Mouse (Mus musculus) adrenal gland, postnatal 10 days (tissue): ENCODE results near the gene Whamm. TPM values are rescaled to one million over a fixed set of nuclear protein-coding genes. Genes with fewer than 3 reads are reported as not detected.
A peak's percentile ranks its signal among the peaks of the same experiment; 100 is the strongest.

Experiments
- DNase-seq: peaks from one replicate; pipeline ENCODE4 v3.0.0; 2021; ENCODE audit warnings: mixed read lengths
- total RNA-seq, 2 experiments: library from RNA; stranded (reverse); gene quantifications; 2 replicates each; pipeline ENCODE4 v1.2.3; 2021

Whamm gene
- total RNA-seq, 2 experiments from 2014 or later: 16.3 to 16.4 TPM

GRCm38 (mm10) chr7:81563506-81564015, 7.5 kb upstream of the Whamm start:
- no peak for DNase-seq

- DNase-seq: no peak
Observed at GRCm38 (mm10) chr7:81564766-81565165, 6.3 kb upstream of the Whamm start.

- no peak for DNase-seq
Observed at GRCm38 (mm10) chr7:81565381-81566055, 5.5 kb upstream of the Whamm start.

GRCm38 (mm10) chr7:81566332-81566731, 4.7 kb upstream of the Whamm start:
- no peak for DNase-seq

- DNase-seq: no peak
Observed at GRCm38 (mm10) chr7:81566892-81567291, 4.2 kb upstream of the Whamm start, which contains the start of gene Fsd2. Fsd2 (minus strand) TSS chr7:81566944.

- no peak for DNase-seq
Observed at GRCm38 (mm10) chr7:81567396-81567795, 3.7 kb upstream of the Whamm start.

- no peak for DNase-seq
Observed at GRCm38 (mm10) chr7:81569851-81570250, 1.2 kb upstream of the Whamm start.

- DNase-seq: no peak
Observed at GRCm38 (mm10) chr7:81570271-81570670, 795 bp upstream of the Whamm start.

- DNase-seq: no peak
Observed at GRCm38 (mm10) chr7:81570752-81571107, 336 bp upstream of the Whamm start.

- DNase-seq: peak; percentile 54
Observed at GRCm38 (mm10) chr7:81571941-81572441, 925 bp downstream of the Whamm start.

GRCm38 (mm10) chr7:81572610-81573268, 1.7 kb downstream of the Whamm start:
- no peak for DNase-seq

- peak; percentile 57 for DNase-seq
Observed at GRCm38 (mm10) chr7:81573397-81573796, 2.3 kb downstream of the Whamm start.

- DNase-seq: no peak
Observed at GRCm38 (mm10) chr7:81573821-81574220, 2.8 kb downstream of the Whamm start.

- no peak for DNase-seq
Observed at GRCm38 (mm10) chr7:81575606-81576005, 4.5 kb downstream of the Whamm start.

GRCm38 (mm10) chr7:81577872-81578271, 6.8 kb downstream of the Whamm start:
- no peak for DNase-seq

GRCm38 (mm10) chr7:81578413-81578812, 7.3 kb downstream of the Whamm start:
- DNase-seq: no peak

- DNase-seq: no peak
Observed at GRCm38 (mm10) chr7:81579312-81579711, 8.2 kb downstream of the Whamm start.

GRCm38 (mm10) chr7:81583512-81583911, 12.4 kb downstream of the Whamm start:
- DNase-seq: no peak

GRCm38 (mm10) chr7:81585326-81585725, 14.3 kb downstream of the Whamm start:
- DNase-seq: no peak

- DNase-seq: no peak
Observed at GRCm38 (mm10) chr7:81587238-81587637, 16.2 kb downstream of the Whamm start.

GRCm38 (mm10) chr7:81592686-81593085, 21.6 kb downstream of the Whamm start:
- no peak for DNase-seq

- no peak for DNase-seq
Observed at GRCm38 (mm10) chr7:81593387-81593786, 22.3 kb downstream of the Whamm start.

GRCm38 (mm10) chr7:81595056-81595455, 24.0 kb downstream of the Whamm start:
- DNase-seq: no peak

- DNase-seq: no peak
Observed at GRCm38 (mm10) chr7:81596086-81596485, 25.0 kb downstream of the Whamm start.
